In genomic region chr1:64522637-64523036, GRCm38 (mm10) we compare ENCODE assay signal across 25 mouse cellular contexts. TPM values are rescaled to one million over a fixed set of nuclear protein-coding genes. Genes with fewer than 3 reads are reported as not detected.
DNase-seq lines count a peak whose midpoint lies in the region; ATAC-seq and TF ChIP-seq lines count a peak whose summit lies in the region.
"Had no signal": no experiment of that assay in that cellular context is flagged by ENCODE, and none has a peak within 500 bp of the region (broad histone marks: within the 10 kb centered on the region; RNA-seq: fewer than 3 reads in every experiment).

No protein-coding gene starts in this region.

- no peaks in the 10 kb centered on the region for H3K9me3 ChIP-seq in heart, embryonic 13.5 days
- no peaks in the 10 kb centered on the region for H3K9me3 ChIP-seq in lung, postnatal 0 days (ENCODE audit: low read length)
- H3K9me3 ChIP-seq: embryonic facial prominence, embryonic 15.5 days; hindbrain, embryonic 10.5 days; intestine, embryonic 15.5 days; limb, embryonic 13.5 days had no signal

- WGBS in heart, embryonic 13.5 days, result 41% methylated on average over 6 of the region's 6 CpGs
- 59% methylated on average over 6 of the region's 6 CpGs for whole genome bisulfite sequencing in lung, postnatal 0 days

- no peak overlapping the region for H3K9ac ChIP-seq in heart, embryonic 13.5 days
- H3K9ac ChIP-seq in lung, postnatal 0 days (replicated peaks; ENCODE audit: low read depth), result no peak overlapping the region
- H3K9ac ChIP-seq: embryonic facial prominence, embryonic 15.5 days; intestine, embryonic 15.5 days; limb, embryonic 13.5 days; liver, embryonic 14.5 days had no signal

- peak overlapping the region; percentile 28; the same call in 1 of the 2 replicates for H3K27ac ChIP-seq in gastrocnemius, adult 2 months
- H3K27ac ChIP-seq in heart, embryonic 13.5 days (replicated peaks), result peak overlapping the region; percentile 61
- no peak overlapping the region for H3K27ac ChIP-seq in lung, postnatal 0 days (ENCODE audit: low read length)
- H3K27ac ChIP-seq: embryonic facial prominence, embryonic 15.5 days; hindbrain, embryonic 10.5 days; intestine, embryonic 15.5 days; layer of hippocampus, adult 2 months; liver, embryonic 14.5 days; stomach, postnatal 0 days had no signal

- peak overlapping the region; percentile 36 for H3K4me2 ChIP-seq in heart, embryonic 13.5 days
- H3K4me2 ChIP-seq in lung, postnatal 0 days (replicated peaks; ENCODE audit: low read depth, low read length), result no peak overlapping the region
- H3K4me2 ChIP-seq: embryonic facial prominence, embryonic 15.5 days; intestine, embryonic 15.5 days had no signal

- DNase-seq in gastrocnemius, adult 2 months, result no peak
- no peak for DNase-seq in gastrocnemius, postnatal 36 days
- DNase-seq in heart, postnatal 14 days, result no peak
- peak; percentile 16 for DNase-seq in lung, postnatal 0 days (ENCODE audit: low spot score)
- DNase-seq in lung, postnatal 10 days, result no peak
- DNase-seq: adrenal gland, postnatal 25 days; cerebellum, adult 11 months; cerebellum, adult 9-11 months; gastrocnemius, postnatal 14 days; kidney, adult 8-10 months; kidney, postnatal 14 days; lung, postnatal 4 days; midbrain, embryonic 14.5 days; thymus, adult 2 months had no signal

- no peak for TF ChIP-seq CTCF in gastrocnemius, adult 2 months (IDR thresholded peaks at IDR 0.05)
- TF ChIP-seq CTCF in lung, postnatal 0 days (IDR thresholded peaks at IDR 0.05), result no peak

- no peaks in the 10 kb centered on the region for H3K27me3 ChIP-seq in heart, embryonic 13.5 days (replicated peaks)
- no peaks in the 10 kb centered on the region for H3K27me3 ChIP-seq in lung, postnatal 0 days (replicated peaks; ENCODE audit: insufficient read depth, low read length)
- H3K27me3 ChIP-seq: embryonic facial prominence, embryonic 15.5 days; intestine, embryonic 15.5 days; limb, embryonic 13.5 days had no signal

- intact Hi-C loops in gastrocnemius, adult 2 months (cut with DNase I), result no loop called here
- intact Hi-C loops in gastrocnemius, postnatal 36 days (cut with DNase I), result no loop called here
- intact Hi-C loops in heart, postnatal 14 days (cut with DNase I), result no loop called here

- peaks cover 37% of the 10 kb centered on the region for H3K4me1 ChIP-seq in heart, embryonic 13.5 days
- no peaks in the 10 kb centered on the region for H3K4me1 ChIP-seq in lung, postnatal 0 days (ENCODE audit: insufficient read depth, low read depth, low read length)
- H3K4me1 ChIP-seq: embryonic facial prominence, embryonic 15.5 days; hindbrain, embryonic 10.5 days; intestine, embryonic 15.5 days had no signal

- ATAC-seq in heart, embryonic 13.5 days (ENCODE audit: extremely low read depth, insufficient number of reproducible peaks, low FRiP score, low TSS enrichment), result no peak
- ATAC-seq in lung, postnatal 0 days, result no peak
- ATAC-seq in CD4-positive, CD25-positive, alpha-beta regulatory T cell, adult 4 months, result no peak
- ATAC-seq: forebrain, embryonic 14.5 days; hindbrain, embryonic 16.5 days; intestine, embryonic 15.5 days had no signal

- no peaks in the 10 kb centered on the region; the same call in 1 of the 2 replicates for H3K36me3 ChIP-seq in heart, embryonic 13.5 days
- no peaks in the 10 kb centered on the region for H3K36me3 ChIP-seq in lung, postnatal 0 days (ENCODE audit: insufficient read depth, low read length)
- H3K36me3 ChIP-seq: embryonic facial prominence, embryonic 15.5 days; hindbrain, embryonic 10.5 days; intestine, embryonic 15.5 days; limb, embryonic 13.5 days had no signal

- H3K4me3 ChIP-seq in gastrocnemius, adult 2 months, result no peak overlapping the region
- H3K4me3 ChIP-seq in heart, embryonic 13.5 days, result no peak overlapping the region
- no peak overlapping the region for H3K4me3 ChIP-seq in lung, postnatal 0 days (ENCODE audit: low read depth, low read length)
- H3K4me3 ChIP-seq: embryonic facial prominence, embryonic 15.5 days; hindbrain, embryonic 10.5 days; intestine, embryonic 15.5 days; layer of hippocampus, adult 2 months; limb, embryonic 13.5 days had no signal

- TF ChIP-seq EP300 in lung, postnatal 0 days (IDR thresholded peaks at IDR 0.05), result no peak

RNA-seq across cellular contexts. Expression of gene Creb1, which starts 9.8 kb away (rescaled TPM):
- 10 to 100 TPM; 19.5 to 25.3 TPM for total RNA-seq in gastrocnemius, adult 2 months (2021)
- 10 to 100 TPM; 14.7 to 17.6 TPM for total RNA-seq in gastrocnemius, postnatal 36 days (2021)
- 18.7 and 20.8 TPM in 2 replicates for polyA plus RNA-seq in heart, embryonic 13.5 days (2015; fragmentation: Nextera tagmentation; extraction: Ambion mirVana)
- 10 to 100 TPM; 29.9 to 37.4 TPM for total RNA-seq in heart, postnatal 14 days (2021)
- 14.2 and 17.0 TPM in 2 replicates for polyA plus RNA-seq in lung, postnatal 0 days (2015; fragmentation: Nextera tagmentation; extraction: Ambion mirVana)
- 10 to 100 TPM; 52.8 to 54.4 TPM for polyA plus RNA-seq in CD4-positive, CD25-positive, alpha-beta regulatory T cell, adult 4 months (2017; shearing (Covaris generic))
